ENCODE assay signal across 11 mouse cellular contexts in genomic region chr6:146890215-146890614, GRCm38 (mm10). TPM values are rescaled to one million over a fixed set of nuclear protein-coding genes. Genes with fewer than 3 reads are reported as not detected.
DNase-seq lines count a peak whose midpoint lies in the region; ATAC-seq and TF ChIP-seq lines count a peak whose summit lies in the region.
"Had no signal": no experiment of that assay in that cellular context is flagged by ENCODE, and none has a peak within 500 bp of the region (broad histone marks: within the 10 kb centered on the region; RNA-seq: fewer than 3 reads in every experiment).

No protein-coding gene starts in this region.

- no peak overlapping the region for H3K4me3 ChIP-seq in forebrain, embryonic 12.5 days (replicated peaks)
- H3K4me3 ChIP-seq in forebrain, embryonic 16.5 days (replicated peaks; ENCODE audit: low read length): no peak overlapping the region
- H3K4me3 ChIP-seq in kidney, postnatal 0 days (replicated peaks; ENCODE audit: low read depth, low read length): peak overlapping the region; percentile 79; the same call in 1 of the 2 replicates
- H3K4me3 ChIP-seq in embryonic facial prominence, embryonic 15.5 days (replicated peaks): peak overlapping the region; percentile 22
- H3K4me3 ChIP-seq in liver, embryonic 13.5 days (replicated peaks): no peak overlapping the region

- no peaks in the 10 kb centered on the region for H3K36me3 ChIP-seq in forebrain, embryonic 12.5 days (replicated peaks)
- H3K36me3 ChIP-seq in forebrain, embryonic 16.5 days (ENCODE audit: control insufficient read depth, insufficient read depth): no peaks in the 10 kb centered on the region
- no peaks in the 10 kb centered on the region for H3K36me3 ChIP-seq in kidney, postnatal 0 days (ENCODE audit: insufficient read depth, low read length)
- H3K36me3 ChIP-seq in embryonic facial prominence, embryonic 15.5 days: no peaks in the 10 kb centered on the region
- no peaks in the 10 kb centered on the region for H3K36me3 ChIP-seq in liver, embryonic 13.5 days

- DNase-seq in kidney, postnatal 0 days (ENCODE audit: low spot score): no peak
- no peak for DNase-seq in kidney, postnatal 36 days
- no peak for DNase-seq in liver, embryonic 13.5 days
- DNase-seq in spleen, postnatal 36 days (ENCODE audit: low spot score in 2 of 2): no peak
- DNase-seq in adrenal gland, postnatal 10 days: no peak

- H3K9me3 ChIP-seq in forebrain, embryonic 12.5 days: no peaks in the 10 kb centered on the region
- H3K9me3 ChIP-seq in forebrain, embryonic 16.5 days (ENCODE audit: control insufficient read depth, low read length): no peaks in the 10 kb centered on the region
- no peaks in the 10 kb centered on the region for H3K9me3 ChIP-seq in kidney, postnatal 0 days (replicated peaks; ENCODE audit: low read length)
- no peaks in the 10 kb centered on the region for H3K9me3 ChIP-seq in embryonic facial prominence, embryonic 15.5 days (replicated peaks)
- H3K9me3 ChIP-seq in liver, embryonic 13.5 days (replicated peaks): no peaks in the 10 kb centered on the region

- peak overlapping the region; percentile 21; the same call in 1 of the 2 replicates for H3K4me2 ChIP-seq in forebrain, embryonic 12.5 days
- no peak overlapping the region for H3K4me2 ChIP-seq in forebrain, embryonic 16.5 days (ENCODE audit: low read length)
- peak overlapping the region; percentile 86 for H3K4me2 ChIP-seq in kidney, postnatal 0 days (ENCODE audit: low read length)
- peak overlapping the region; percentile 84 for H3K4me2 ChIP-seq in embryonic facial prominence, embryonic 15.5 days (replicated peaks)
- peak overlapping the region; percentile 39 for H3K4me2 ChIP-seq in liver, embryonic 13.5 days

- H3K27me3 ChIP-seq in forebrain, embryonic 12.5 days: no peaks in the 10 kb centered on the region
- no peaks in the 10 kb centered on the region for H3K27me3 ChIP-seq in forebrain, embryonic 16.5 days (replicated peaks; ENCODE audit: control insufficient read depth, insufficient read depth, low read length)
- H3K27me3 ChIP-seq in kidney, postnatal 0 days (ENCODE audit: insufficient read depth, low read length): no peaks in the 10 kb centered on the region
- H3K27me3 ChIP-seq in embryonic facial prominence, embryonic 15.5 days: no peaks in the 10 kb centered on the region
- no peaks in the 10 kb centered on the region for H3K27me3 ChIP-seq in liver, embryonic 13.5 days

- 46% methylated on average over 2 of the region's 2 CpGs for WGBS in forebrain, embryonic 12.5 days
- WGBS in forebrain, embryonic 16.5 days: 53% methylated on average over 2 of the region's 2 CpGs
- WGBS in kidney, postnatal 0 days: 43% methylated on average over 2 of the region's 2 CpGs
- WGBS in embryonic facial prominence, embryonic 15.5 days: 42% methylated on average over 2 of the region's 2 CpGs
- WGBS in liver, embryonic 13.5 days (ENCODE audit: insufficient replicate concordance): 71% methylated on average over 2 of the region's 2 CpGs

- no peak overlapping the region for H3K27ac ChIP-seq in forebrain, embryonic 12.5 days
- no peak overlapping the region for H3K27ac ChIP-seq in forebrain, embryonic 16.5 days (ENCODE audit: low read length)
- H3K27ac ChIP-seq in kidney, postnatal 0 days: peak overlapping the region; percentile 48
- H3K27ac ChIP-seq in embryonic facial prominence, embryonic 15.5 days (replicated peaks): peak overlapping the region; percentile 60; the same call in 1 of the 2 replicates
- H3K27ac ChIP-seq in liver, embryonic 13.5 days: no peak overlapping the region

- no peak overlapping the region; the same call in 1 of the 2 replicates for H3K9ac ChIP-seq in forebrain, embryonic 12.5 days
- H3K9ac ChIP-seq in forebrain, embryonic 16.5 days (replicated peaks; ENCODE audit: low read depth, low read length): no peak overlapping the region
- no peak overlapping the region for H3K9ac ChIP-seq in kidney, postnatal 0 days (ENCODE audit: low read depth, low read length)
- no peak overlapping the region for H3K9ac ChIP-seq in embryonic facial prominence, embryonic 15.5 days
- no peak overlapping the region for H3K9ac ChIP-seq in liver, embryonic 13.5 days

- H3K4me1 ChIP-seq in forebrain, embryonic 12.5 days: peaks cover 24% of the 10 kb centered on the region
- no peaks in the 10 kb centered on the region for H3K4me1 ChIP-seq in forebrain, embryonic 16.5 days (replicated peaks; ENCODE audit: control insufficient read depth, insufficient read depth, low read length)
- peaks cover 12% of the 10 kb centered on the region for H3K4me1 ChIP-seq in kidney, postnatal 0 days (replicated peaks; ENCODE audit: insufficient read depth, low read length)
- peaks cover 52% of the 10 kb centered on the region for H3K4me1 ChIP-seq in embryonic facial prominence, embryonic 15.5 days
- peaks cover 33% of the 10 kb centered on the region for H3K4me1 ChIP-seq in liver, embryonic 13.5 days (replicated peaks)

- no peak for TF ChIP-seq CTCF in kidney, postnatal 0 days (IDR thresholded peaks at IDR 0.05; ENCODE audit: low read depth)

- no peak for ATAC-seq in forebrain, embryonic 12.5 days (ENCODE audit: low FRiP score)
- no peak for ATAC-seq in forebrain, embryonic 16.5 days
- no peak for ATAC-seq in kidney, postnatal 0 days (replicated peaks; ENCODE audit: low FRiP score, low read depth)
- ATAC-seq in embryonic facial prominence, embryonic 15.5 days (ENCODE audit: insufficient number of reproducible peaks, low FRiP score, low TSS enrichment, low read depth): no peak
- ATAC-seq in liver, embryonic 13.5 days (ENCODE audit: low read depth): no peak

RNA-seq across cellular contexts. Expression of gene Ppfibp1, which starts 1.9 kb away (rescaled TPM):
- 24.9 and 29.9 TPM in 2 replicates for polyA plus RNA-seq in forebrain, embryonic 12.5 days (2016; fragmentation: Nextera tagmentation; extraction: Ambion mirVana)
- polyA plus RNA-seq in forebrain, embryonic 16.5 days (2015; fragmentation: Nextera tagmentation; extraction: Ambion mirVana): 17.8 and 21.4 TPM in 2 replicates
- polyA plus RNA-seq in kidney, postnatal 0 days (2015; fragmentation: Nextera tagmentation; extraction: Ambion mirVana): 55.9 and 60.2 TPM in 2 replicates
- 54.2 and 54.6 TPM in 2 replicates for polyA plus RNA-seq in embryonic facial prominence, embryonic 15.5 days (2015; fragmentation: Nextera tagmentation; extraction: Ambion mirVana)
- polyA plus RNA-seq in liver, embryonic 13.5 days (2015; fragmentation: Nextera tagmentation; extraction: Ambion mirVana): 9.0 and 13.6 TPM in 2 replicates
- 10 to 100 TPM; 89.2 to 94.4 TPM for total RNA-seq in adrenal gland, postnatal 10 days (2021)

RNA-seq across cellular contexts. Expression of gene Smco2, which starts 40.3 kb away (rescaled TPM):
- not detected in 2 replicates for polyA plus RNA-seq in forebrain, embryonic 12.5 days (2016; fragmentation: Nextera tagmentation; extraction: Ambion mirVana)
- polyA plus RNA-seq in forebrain, embryonic 16.5 days (2015; fragmentation: Nextera tagmentation; extraction: Ambion mirVana): not detected in 2 replicates
- not detected in 2 replicates for polyA plus RNA-seq in kidney, postnatal 0 days (2015; fragmentation: Nextera tagmentation; extraction: Ambion mirVana)
- not detected in 2 replicates for polyA plus RNA-seq in embryonic facial prominence, embryonic 15.5 days (2015; fragmentation: Nextera tagmentation; extraction: Ambion mirVana)
- not detected in 2 replicates for polyA plus RNA-seq in liver, embryonic 13.5 days (2015; fragmentation: Nextera tagmentation; extraction: Ambion mirVana)
- not detected for total RNA-seq in adrenal gland, postnatal 10 days (2021)
- total RNA-seq: hematopoietic stem cell, adult 5-6 weeks; left cerebral cortex, postnatal 25 days had no signal
- polyA plus RNA-seq: neural tube, embryonic 11.5 days had no signal

Comparison
In these comparisons a context has a peak if more than half of its experiments do, and no peak if none do; other contexts are left out.
1. H3K27ac ChIP-seq: peak in kidney, postnatal 0 days (single experiment) and embryonic facial prominence, embryonic 15.5 days (single experiment); none in forebrain, embryonic 12.5 days (single experiment), forebrain, embryonic 16.5 days (single experiment) and liver, embryonic 13.5 days (single experiment).
2. H3K4me3 ChIP-seq: peak in kidney, postnatal 0 days (single experiment) and embryonic facial prominence, embryonic 15.5 days (single experiment); none in forebrain, embryonic 12.5 days (single experiment), forebrain, embryonic 16.5 days (single experiment) and liver, embryonic 13.5 days (single experiment).